Mouse (Mus musculus): ENCODE measurements around the gene Kcnj3. TPM values are rescaled to one million over a fixed set of nuclear protein-coding genes. Genes with fewer than 3 reads are reported as not detected.
A peak's percentile ranks its signal among the peaks of the same experiment; 100 is the strongest.

The Kcnj3 gene
- polyA plus RNA-seq, 1 experiment from 2014 or later: 7.5 TPM

DNA sequence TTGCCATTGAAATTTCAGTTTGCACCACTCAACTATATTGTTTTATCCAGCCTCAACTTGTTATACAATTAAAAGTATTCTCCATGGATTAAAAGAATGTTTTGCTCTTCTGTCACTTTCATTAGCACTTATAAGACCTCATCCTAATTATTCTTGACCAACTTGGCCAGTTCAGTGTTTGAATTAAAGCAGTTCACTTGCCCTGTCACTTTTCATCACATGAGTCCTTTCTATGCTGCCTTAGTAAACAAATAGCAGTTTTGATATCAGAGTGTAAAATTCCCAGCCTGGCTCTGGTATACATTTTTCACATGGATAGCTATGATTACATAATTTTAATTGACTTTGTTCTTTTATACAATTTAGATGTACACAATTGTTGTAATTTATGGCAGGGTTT is 3.4 kb downstream of the Kcnj3 start:
- Histone ChIP-seq H3K36me3 (ENCODE audit: control insufficient read depth, insufficient read depth, low read length) (no peaks in the 10 kb centered on the region), H3K9me3 (ENCODE audit: control insufficient read depth, low read length) (no peaks in the 10 kb centered on the region), H3K27me3 (ENCODE audit: control insufficient read depth, insufficient read depth, low read length) (peaks cover 3% of the 10 kb centered on the region; the same call in 1 of the 2 replicates), H3K27ac (replicated peaks; ENCODE audit: low read depth, low read length) (no peak overlapping the region), H3K9ac (replicated peaks; ENCODE audit: low read length) (no peak overlapping the region), H3K4me2 (ENCODE audit: low read length) (peak overlapping the region; percentile 38), H3K4me3 (replicated peaks; ENCODE audit: low read depth, low read length) (0 out of 2 replicates have a peak overlapping the region, but pooled peaks have one; percentile 12), H3K4me1 (ENCODE audit: control insufficient read depth, insufficient read depth, low read length) (0 out of 2 replicates have a peak, but pooled peaks cover 8% of the 10 kb centered on the region)
- no peak for DNase-seq
- ATAC-seq (ENCODE audit: low FRiP score, low TSS enrichment): no peak

- no peak overlapping the region for H3K4me3 ChIP-seq (replicated peaks; ENCODE audit: low read depth, low read length)
- H3K36me3 ChIP-seq (ENCODE audit: control insufficient read depth, insufficient read depth, low read length): no peaks in the 10 kb centered on the region
- no peak for ATAC-seq (ENCODE audit: low FRiP score, low TSS enrichment)
- no peaks in the 10 kb centered on the region for H3K9me3 ChIP-seq (ENCODE audit: control insufficient read depth, low read length)
- WGBS: 81% methylated on average over 2 of the region's 2 CpGs
- no peak overlapping the region for H3K4me2 ChIP-seq (ENCODE audit: low read length)
- DNase-seq: no peak
- H3K27ac ChIP-seq (replicated peaks; ENCODE audit: low read depth, low read length): no peak overlapping the region
- H3K9ac ChIP-seq (replicated peaks; ENCODE audit: low read length): no peak overlapping the region
- H3K27me3 ChIP-seq (ENCODE audit: control insufficient read depth, insufficient read depth, low read length): no peaks in the 10 kb centered on the region
- H3K4me1 ChIP-seq (ENCODE audit: control insufficient read depth, insufficient read depth, low read length): 0 out of 2 replicates have a peak, but pooled peaks cover 1% of the 10 kb centered on the region
Observed at GRCm38 (mm10) chr2:55442006-55442405, 6.2 kb downstream of the Kcnj3 start.

DNA sequence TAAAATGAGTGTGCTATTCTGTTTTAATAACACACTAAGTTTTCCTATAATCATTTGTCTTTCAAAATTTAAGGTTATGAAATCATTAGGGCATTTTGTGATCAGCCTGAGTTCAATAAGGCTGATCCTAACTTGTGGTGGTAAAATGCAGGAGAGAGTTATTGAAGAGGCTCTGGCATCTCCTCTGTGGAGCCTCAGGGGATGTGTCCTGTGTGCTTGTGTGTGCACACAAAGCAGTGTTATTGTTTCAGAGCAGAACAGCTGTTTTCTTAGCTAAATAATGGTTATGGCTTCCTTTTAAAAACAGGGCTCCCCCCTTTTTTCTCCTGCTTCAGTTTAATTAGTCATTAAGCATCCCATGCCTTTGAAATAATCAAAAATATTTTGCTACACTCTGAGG is 11.5 kb downstream of the Kcnj3 start:
- H3K4me2 ChIP-seq (ENCODE audit: low read length): no peak overlapping the region
- no peak overlapping the region for H3K4me3 ChIP-seq (replicated peaks; ENCODE audit: low read depth, low read length)
- no peaks in the 10 kb centered on the region for H3K36me3 ChIP-seq (ENCODE audit: control insufficient read depth, insufficient read depth, low read length)
- H3K4me1 ChIP-seq (ENCODE audit: control insufficient read depth, insufficient read depth, low read length): no peaks in the 10 kb centered on the region
- no peak for ATAC-seq (ENCODE audit: low FRiP score, low TSS enrichment)
- H3K9ac ChIP-seq (replicated peaks; ENCODE audit: low read length): no peak overlapping the region
- H3K27ac ChIP-seq (replicated peaks; ENCODE audit: low read depth, low read length): no peak overlapping the region
- H3K27me3 ChIP-seq (ENCODE audit: control insufficient read depth, insufficient read depth, low read length): no peaks in the 10 kb centered on the region
- H3K9me3 ChIP-seq (ENCODE audit: control insufficient read depth, low read length): no peaks in the 10 kb centered on the region
- no peak for DNase-seq

DNA sequence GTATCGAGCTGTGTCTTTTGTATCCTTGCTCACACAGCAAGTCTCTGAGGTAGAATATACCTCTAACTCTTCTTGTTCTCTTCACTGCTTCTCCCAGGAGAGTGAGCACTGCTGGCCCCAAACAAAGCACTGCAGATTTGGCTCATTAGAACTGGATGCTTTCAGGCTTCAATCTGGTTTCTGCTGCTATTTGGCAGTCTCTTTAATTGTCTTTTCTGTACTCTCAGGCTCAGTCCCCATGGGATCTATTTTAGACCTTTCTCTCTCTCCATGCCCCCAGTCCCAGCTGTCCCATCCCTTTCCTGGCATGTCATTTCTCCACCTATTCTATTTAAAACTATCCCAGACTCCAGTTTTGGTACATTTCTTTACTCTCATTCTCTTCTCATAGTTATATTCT is 15.0 kb downstream of the Kcnj3 start:
- no peak for ATAC-seq (ENCODE audit: low FRiP score, low TSS enrichment)

GRCm38 (mm10) chr2:55459195-55459594 is 23.4 kb downstream of the Kcnj3 start:
- Histone ChIP-seq H3K9ac (replicated peaks; ENCODE audit: low read length) (no peak overlapping the region), H3K4me3 (replicated peaks; ENCODE audit: low read depth, low read length) (no peak overlapping the region), H3K4me2 (ENCODE audit: low read length) (no peak overlapping the region), H3K9me3 (ENCODE audit: control insufficient read depth, low read length) (no peaks in the 10 kb centered on the region), H3K27me3 (ENCODE audit: control insufficient read depth, insufficient read depth, low read length) (no peaks in the 10 kb centered on the region), H3K27ac (replicated peaks; ENCODE audit: low read depth, low read length) (no peak overlapping the region), H3K36me3 (ENCODE audit: control insufficient read depth, insufficient read depth, low read length) (no peaks in the 10 kb centered on the region), H3K4me1 (ENCODE audit: control insufficient read depth, insufficient read depth, low read length) (no peaks in the 10 kb centered on the region)
- DNase-seq (no peak), ATAC-seq (ENCODE audit: low FRiP score, low TSS enrichment) (no peak)
- WGBS: 90% methylated on average over 2 of the region's 2 CpGs

More for the DNA sequence above, 15.0 kb downstream of the Kcnj3 start:
- H3K4me3 ChIP-seq (replicated peaks; ENCODE audit: low read depth, low read length): no peak overlapping the region
- no peaks in the 10 kb centered on the region for H3K4me1 ChIP-seq (ENCODE audit: control insufficient read depth, insufficient read depth, low read length)
- H3K27ac ChIP-seq (replicated peaks; ENCODE audit: low read depth, low read length): no peak overlapping the region
- no peaks in the 10 kb centered on the region for H3K9me3 ChIP-seq (ENCODE audit: control insufficient read depth, low read length)
- DNase-seq: no peak
- no peak overlapping the region for H3K4me2 ChIP-seq (ENCODE audit: low read length)
- WGBS: 57% methylated on average over 1 of the region's 1 CpGs
- no peak overlapping the region for H3K9ac ChIP-seq (replicated peaks; ENCODE audit: low read length)
- H3K27me3 ChIP-seq (ENCODE audit: control insufficient read depth, insufficient read depth, low read length): no peaks in the 10 kb centered on the region
- H3K36me3 ChIP-seq (ENCODE audit: control insufficient read depth, insufficient read depth, low read length): no peaks in the 10 kb centered on the region

DNA sequence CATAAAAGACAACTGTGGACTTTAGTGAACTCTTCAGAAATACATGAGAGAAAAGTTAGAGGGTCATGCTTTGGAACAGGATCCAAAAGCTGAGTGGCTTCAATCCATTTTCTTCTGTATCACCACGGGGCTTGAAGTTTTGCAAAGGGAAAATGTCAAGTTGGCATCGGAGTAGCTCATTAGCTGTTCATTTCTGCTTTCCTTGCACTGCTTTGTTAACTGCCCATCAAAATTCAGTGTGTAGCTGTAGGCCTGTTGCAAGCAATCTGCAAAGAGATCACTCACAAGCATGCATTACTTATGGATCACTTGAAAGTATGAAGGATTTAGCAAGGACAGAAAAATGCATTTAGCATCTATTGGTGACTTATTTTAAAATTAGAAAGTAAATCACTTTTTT is 33.4 kb downstream of the Kcnj3 start:
- H3K9me3 ChIP-seq (ENCODE audit: control insufficient read depth, low read length): no peaks in the 10 kb centered on the region
- no peaks in the 10 kb centered on the region for H3K27me3 ChIP-seq (ENCODE audit: control insufficient read depth, insufficient read depth, low read length)
- H3K9ac ChIP-seq (replicated peaks; ENCODE audit: low read length): no peak overlapping the region
- ATAC-seq (ENCODE audit: low FRiP score, low TSS enrichment): no peak
- no peak overlapping the region for H3K4me2 ChIP-seq (ENCODE audit: low read length)
- WGBS: 51% methylated on average over 2 of the region's 2 CpGs
- no peaks in the 10 kb centered on the region for H3K4me1 ChIP-seq (ENCODE audit: control insufficient read depth, insufficient read depth, low read length)
- H3K4me3 ChIP-seq (replicated peaks; ENCODE audit: low read depth, low read length): no peak overlapping the region
- DNase-seq: peak; percentile 21
- H3K36me3 ChIP-seq (ENCODE audit: control insufficient read depth, insufficient read depth, low read length): no peaks in the 10 kb centered on the region
- no peak overlapping the region for H3K27ac ChIP-seq (replicated peaks; ENCODE audit: low read depth, low read length)

- Histone ChIP-seq H3K4me3 (replicated peaks; ENCODE audit: low read depth, low read length) (no peak overlapping the region), H3K9me3 (ENCODE audit: control insufficient read depth, low read length) (no peaks in the 10 kb centered on the region), H3K36me3 (ENCODE audit: control insufficient read depth, insufficient read depth, low read length) (no peaks in the 10 kb centered on the region), H3K9ac (replicated peaks; ENCODE audit: low read length) (no peak overlapping the region), H3K27me3 (ENCODE audit: control insufficient read depth, insufficient read depth, low read length) (no peaks in the 10 kb centered on the region), H3K27ac (replicated peaks; ENCODE audit: low read depth, low read length) (no peak overlapping the region), H3K4me2 (ENCODE audit: low read length) (no peak overlapping the region), H3K4me1 (ENCODE audit: control insufficient read depth, insufficient read depth, low read length) (no peaks in the 10 kb centered on the region)
- ATAC-seq (ENCODE audit: low FRiP score, low TSS enrichment): no peak
- DNase-seq: no peak
- 92% methylated on average over 2 of the region's 2 CpGs for WGBS
Observed at GRCm38 (mm10) chr2:55470006-55470405, 34.2 kb downstream of the Kcnj3 start.

DNA sequence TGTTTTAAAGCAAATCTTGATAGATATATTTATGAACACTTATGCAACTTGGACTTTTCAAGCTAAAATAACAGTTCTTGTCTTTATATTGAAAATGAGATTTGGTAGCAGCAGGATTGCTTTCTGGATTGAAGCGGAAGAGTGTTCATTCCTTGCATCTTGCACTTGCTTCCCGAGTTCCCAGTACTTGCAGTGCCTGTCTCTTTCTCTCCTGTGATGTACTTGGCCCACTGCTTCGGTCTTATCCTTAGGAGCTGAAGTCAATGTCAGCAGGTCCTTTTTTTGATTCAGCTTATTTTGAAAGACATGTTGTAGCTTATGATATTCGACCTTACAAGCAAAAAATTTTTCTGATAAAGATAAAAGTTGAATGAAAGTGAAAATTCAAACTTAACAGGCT is 43.7 kb downstream of the Kcnj3 start:
- no peak overlapping the region for H3K4me3 ChIP-seq (replicated peaks; ENCODE audit: low read depth, low read length)
- no peak for ATAC-seq (ENCODE audit: low FRiP score, low TSS enrichment)
- no peaks in the 10 kb centered on the region for H3K9me3 ChIP-seq (ENCODE audit: control insufficient read depth, low read length)
- DNase-seq: no peak
- no peak overlapping the region for H3K9ac ChIP-seq (replicated peaks; ENCODE audit: low read length)
- H3K4me1 ChIP-seq (ENCODE audit: control insufficient read depth, insufficient read depth, low read length): no peaks in the 10 kb centered on the region
- no peak overlapping the region for H3K4me2 ChIP-seq (ENCODE audit: low read length)
- no peaks in the 10 kb centered on the region for H3K36me3 ChIP-seq (ENCODE audit: control insufficient read depth, insufficient read depth, low read length)
- no peak overlapping the region for H3K27ac ChIP-seq (replicated peaks; ENCODE audit: low read depth, low read length)
- no peaks in the 10 kb centered on the region for H3K27me3 ChIP-seq (ENCODE audit: control insufficient read depth, insufficient read depth, low read length)
- 81% methylated on average over 4 of the region's 4 CpGs for WGBS

DNA sequence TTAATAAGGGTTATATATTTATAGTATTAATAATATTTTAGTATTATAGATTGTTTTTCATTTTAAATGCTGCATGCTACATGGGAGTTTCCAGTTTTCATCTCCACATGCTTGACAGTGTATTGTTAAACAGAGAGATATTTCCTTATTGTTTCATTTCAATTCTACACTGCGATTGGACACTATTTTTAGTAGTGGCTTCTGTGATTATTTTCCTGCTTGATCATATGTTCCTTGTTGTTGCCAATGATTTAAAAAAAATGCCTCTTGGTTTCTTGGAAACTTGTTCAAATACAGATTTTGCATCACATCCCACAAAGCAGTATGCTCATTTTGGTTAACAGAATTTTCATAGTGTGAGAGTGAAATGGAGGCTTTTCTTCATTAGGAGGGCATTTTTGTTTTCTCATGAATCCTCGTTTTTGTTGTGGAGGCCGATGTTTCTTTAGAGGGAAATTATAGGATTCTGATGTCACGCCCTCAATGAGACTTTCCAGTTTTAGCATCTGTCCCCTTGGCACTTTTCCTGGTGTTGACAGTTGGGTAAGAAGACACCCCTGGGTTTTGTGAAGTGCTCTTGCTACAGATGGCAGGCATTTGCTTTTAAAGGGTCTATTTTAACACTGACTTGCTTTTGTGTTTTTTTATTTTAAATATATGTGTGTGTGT is 44.3 kb downstream of the Kcnj3 start:
- no peak overlapping the region for H3K9ac ChIP-seq (replicated peaks; ENCODE audit: low read length)
- H3K9me3 ChIP-seq (ENCODE audit: control insufficient read depth, low read length): no peaks in the 10 kb centered on the region
- no peak overlapping the region for H3K4me2 ChIP-seq (ENCODE audit: low read length)
- no peak overlapping the region for H3K27ac ChIP-seq (replicated peaks; ENCODE audit: low read depth, low read length)
- H3K27me3 ChIP-seq (ENCODE audit: control insufficient read depth, insufficient read depth, low read length): no peaks in the 10 kb centered on the region
- peak; percentile 35 for DNase-seq
- 84% methylated on average over 4 of the region's 4 CpGs for WGBS
- no peaks in the 10 kb centered on the region for H3K36me3 ChIP-seq (ENCODE audit: control insufficient read depth, insufficient read depth, low read length)
- ATAC-seq (ENCODE audit: low FRiP score, low TSS enrichment): no peak
- H3K4me1 ChIP-seq (ENCODE audit: control insufficient read depth, insufficient read depth, low read length): no peaks in the 10 kb centered on the region
- no peak overlapping the region for H3K4me3 ChIP-seq (replicated peaks; ENCODE audit: low read depth, low read length)

Measured in midbrain, embryonic 14.5 days (tissue).